Mouse (Mus musculus): ENCODE measurements at regions not wholly inside any gene's neighbourhood (a gene's known extent, or its start where the extent isn't known, plus 50 kb on each side); places are given as distances from the start of the nearest gene placed in this dataset.

- TF ChIP-seq CTCF (IDR thresholded peaks at IDR 0.05; ENCODE audit: insufficient read depth, low read length): no peak
- no peak for TF ChIP-seq POLR2A (IDR thresholded peaks at IDR 0.05; ENCODE audit: borderline replicate concordance, extremely low read depth, low read depth, low read length)
These were observed 84.9 kb upstream of the Pam start for GRCm38 (mm10) chr1:98180372-98180771.

All from lung, adult 2 months (tissue).